ENCODE assay signal across 8 mouse cellular contexts in genomic region chr7:118304812-118305211, GRCm38 (mm10).
A peak's percentile ranks its signal among the peaks of the same experiment; 100 is the strongest.
DNase-seq lines count a peak whose midpoint lies in the region; ATAC-seq lines count a peak whose summit lies in the region.

No protein-coding gene starts in this region.

- H3K9ac ChIP-seq in midbrain, embryonic 12.5 days (replicated peaks) = no peak overlapping the region

- peak; percentile 87 for DNase-seq in ZHBTc4 (ENCODE audit: low read depth, low spot score)
- DNase-seq in cerebellum, postnatal 10 days = peak; percentile 91 to 92
- peak; percentile 76 to 78 for DNase-seq in frontal cortex, postnatal 36 days (ENCODE audit: low spot score in 2 of 2)
- DNase-seq in induced T-regulatory cell, adult 2 months (ENCODE audit: low read depth) = peak; percentile 90
- DNase-seq in left cerebral cortex, postnatal 10 days (ENCODE audit: extremely low spot score in 1 of 2, low spot score in 2 of 2) = peak; percentile 63 to 79
- peak; percentile 49 for DNase-seq in skeletal muscle tissue, adult 2 months (ENCODE audit: low read depth, low spot score)
- DNase-seq in yolk sac, embryonic 10.5 days (ENCODE audit: low spot score) = peak; percentile 54

- H3K27me3 ChIP-seq in midbrain, embryonic 12.5 days = no peaks in the 10 kb centered on the region

- peak; percentile 52; the same call in 1 of the 2 replicates for ATAC-seq in midbrain, embryonic 12.5 days (ENCODE audit: low FRiP score, low read depth)

- no peak overlapping the region for H3K4me3 ChIP-seq in midbrain, embryonic 12.5 days

- H3K4me1 ChIP-seq in midbrain, embryonic 12.5 days = no peaks in the 10 kb centered on the region

- no peak overlapping the region for H3K4me2 ChIP-seq in midbrain, embryonic 12.5 days (replicated peaks)

- intact Hi-C loops in left cerebral cortex, postnatal 10 days (cut with DNase I) = loop anchor here (2.0 to 5.0 kb wide), 4 partner anchors 142 to 386 kb away; partner anchors contain the start of genes Coq7 and Syt17

- H3K9me3 ChIP-seq in midbrain, embryonic 12.5 days = no peaks in the 10 kb centered on the region

- H3K27ac ChIP-seq in midbrain, embryonic 12.5 days (replicated peaks) = no peak overlapping the region

- 0% methylated on average over 8 of the region's 8 CpGs for WGBS in midbrain, embryonic 12.5 days

- H3K36me3 ChIP-seq in midbrain, embryonic 12.5 days = no peaks in the 10 kb centered on the region
